Mouse (Mus musculus) kidney, postnatal 25 days (tissue): ENCODE measurements at regions not wholly inside any gene's neighbourhood (a gene's known extent, or its start where the extent isn't known, plus 50 kb on each side); places are given as distances from the start of the nearest gene placed in this dataset.

Experiments used
- DNase-seq, 2 experiments: peaks; one replicate each; pipeline ENCODE4 v3.0.0; 2021; ENCODE audit warnings: mixed read lengths in 2 of 2

DNA sequence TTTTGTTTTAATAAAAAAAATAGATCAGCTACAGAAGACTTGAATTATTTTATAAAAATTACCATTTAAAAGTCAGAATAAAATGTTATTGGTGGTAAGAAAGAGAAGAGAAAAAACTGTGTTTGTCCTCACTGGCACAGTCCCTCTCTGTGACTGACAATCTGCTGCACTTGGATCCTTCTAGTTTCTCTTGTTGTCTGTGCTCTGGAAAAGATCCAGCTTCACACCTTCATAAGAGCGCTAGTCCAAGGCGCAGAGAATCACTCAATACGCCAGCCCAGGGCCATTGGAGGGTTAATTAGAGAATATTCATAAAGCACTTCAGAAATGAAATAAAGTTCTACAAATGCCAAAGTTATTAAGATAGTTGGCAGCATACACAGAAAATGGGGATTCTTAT, 153.8 kb downstream of the Lmbrd1 start:
- DNase-seq, result no peak

DNA sequence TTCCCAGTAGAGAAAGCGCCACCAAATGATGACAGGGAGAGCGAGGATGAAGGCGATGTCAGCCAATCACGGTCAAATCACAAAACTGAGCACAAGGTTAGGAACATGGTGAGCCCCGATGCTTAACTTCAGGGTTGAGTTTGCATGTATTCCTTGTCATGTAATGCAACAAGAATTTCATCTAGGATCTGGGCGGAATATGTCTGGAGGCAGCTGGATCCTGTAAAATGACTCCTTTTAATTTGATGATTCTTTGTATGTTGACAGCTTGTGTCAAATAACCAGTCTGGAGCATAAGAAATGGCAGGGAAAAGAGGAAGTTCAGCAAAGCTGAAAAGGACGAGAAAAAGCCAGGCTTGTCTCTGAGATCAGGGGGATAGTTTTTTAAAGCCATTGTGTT, 188.4 kb downstream of the Lmbrd1 start:
- DNase-seq, result no peak

DNA sequence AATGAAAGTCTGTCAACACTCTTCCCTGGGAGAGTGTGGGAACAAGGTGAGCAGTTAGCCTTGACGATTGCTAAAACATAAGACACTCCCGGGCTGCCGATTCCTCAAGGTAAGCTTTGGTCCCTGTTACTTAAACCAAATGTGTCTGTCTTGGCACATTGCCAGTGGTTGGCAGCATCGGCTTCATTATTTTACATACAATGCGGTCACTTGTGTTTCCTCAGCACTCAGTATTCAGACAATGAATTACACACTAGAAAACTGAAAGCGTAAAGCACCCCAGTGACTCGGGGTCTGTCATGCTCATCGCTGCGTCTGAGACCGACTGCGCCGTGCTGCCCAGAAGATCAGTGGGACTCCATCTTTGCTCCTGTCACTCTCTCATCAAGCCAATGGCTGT, 191.3 kb downstream of the Lmbrd1 start:
- no peak for DNase-seq

DNA sequence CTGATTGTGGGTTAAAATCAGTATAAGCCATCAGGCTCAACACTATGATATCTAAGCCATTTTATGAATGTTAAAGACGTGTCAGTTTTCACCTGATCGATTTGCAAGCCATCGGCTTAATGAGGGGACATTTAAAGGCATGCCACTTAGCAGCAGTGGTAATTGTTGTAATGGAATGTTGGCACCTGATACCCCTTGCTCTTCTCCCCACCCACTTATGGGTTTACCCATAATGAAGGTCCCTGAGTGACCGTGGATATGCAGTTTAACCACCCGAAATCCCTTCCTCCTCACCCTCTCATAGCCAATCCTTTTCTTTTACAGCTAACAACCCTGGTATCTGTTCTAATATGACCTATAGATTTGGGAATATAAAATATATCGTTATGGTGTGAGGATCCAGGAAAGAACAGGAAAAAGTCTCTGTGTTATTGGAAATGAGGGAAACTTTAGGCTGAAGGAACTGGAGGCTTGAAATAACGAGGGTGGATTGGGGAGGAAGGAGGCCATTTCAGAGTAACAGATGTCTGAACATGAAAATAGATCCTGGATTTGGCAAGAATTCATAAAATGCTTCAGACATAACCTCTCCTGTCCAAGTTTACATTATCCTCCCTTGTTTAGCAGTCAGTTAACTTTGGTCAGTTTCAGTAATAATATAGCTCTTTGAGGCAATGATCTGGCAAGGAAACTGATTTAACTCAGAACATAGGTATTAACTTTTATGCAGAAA, 192.4 kb downstream of the Lmbrd1 start:
- no peak for DNase-seq

DNA sequence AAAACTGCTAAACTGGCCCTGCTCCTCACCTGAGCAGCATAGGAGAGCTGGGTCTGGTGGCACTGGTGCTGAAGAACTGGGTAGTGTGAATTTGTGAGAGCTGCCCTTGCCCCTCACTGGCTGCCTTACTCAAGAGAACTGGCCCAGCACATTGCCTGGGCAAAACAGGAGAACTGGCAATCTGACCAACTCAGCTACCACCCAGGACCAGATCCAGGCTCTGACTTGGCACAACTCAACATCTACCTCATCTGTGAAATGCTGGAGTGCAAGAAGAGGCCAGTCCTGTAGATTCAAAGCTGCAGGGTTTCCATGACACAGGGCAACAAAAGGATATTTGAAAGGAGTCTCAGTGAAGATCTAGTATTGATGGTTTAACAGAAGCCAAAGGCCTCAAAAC, 198.6 kb downstream of the Lmbrd1 start:
- no peak for DNase-seq

DNA sequence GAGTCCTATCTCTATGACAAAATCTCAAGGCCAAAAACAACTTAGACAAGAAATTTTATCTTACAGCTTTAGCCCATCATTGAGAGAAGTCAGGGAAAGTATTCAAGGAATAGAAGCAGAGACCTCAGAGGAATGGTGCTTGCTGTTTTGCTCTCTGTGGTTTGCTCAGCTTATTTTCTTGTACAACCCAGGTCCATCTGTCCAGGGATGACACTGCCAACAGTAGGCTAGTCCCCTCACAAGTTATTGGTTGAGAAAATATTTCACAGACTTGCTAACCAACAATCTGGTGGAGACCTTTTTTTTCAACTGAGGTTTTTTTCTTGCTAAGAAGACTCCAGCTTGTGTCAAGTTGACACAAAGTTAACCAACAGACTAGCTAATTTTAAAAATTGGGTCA, 205.2 kb downstream of the Lmbrd1 start:
- DNase-seq, result no peak

DNA sequence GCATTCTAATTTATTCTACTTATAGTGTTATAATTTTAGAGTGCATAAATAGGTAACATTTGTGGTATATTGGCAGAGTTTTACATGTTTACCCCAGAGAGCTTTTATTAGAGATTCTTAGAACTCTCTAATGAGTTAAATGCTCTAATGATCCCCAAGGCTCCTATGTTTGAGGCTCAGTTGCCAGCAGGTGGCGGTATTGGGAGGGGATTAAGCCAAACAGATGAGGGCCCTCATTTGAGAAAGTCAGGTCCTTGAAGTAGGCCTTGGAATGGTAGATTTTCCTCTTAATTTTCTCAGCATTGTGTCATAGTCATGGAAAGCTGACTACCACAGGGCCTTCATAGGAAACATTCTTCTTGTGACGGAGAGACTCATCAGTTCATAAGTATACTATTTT, 222.8 kb downstream of the Lmbrd1 start:
- peak; percentile 57 to 70 for DNase-seq

DNA sequence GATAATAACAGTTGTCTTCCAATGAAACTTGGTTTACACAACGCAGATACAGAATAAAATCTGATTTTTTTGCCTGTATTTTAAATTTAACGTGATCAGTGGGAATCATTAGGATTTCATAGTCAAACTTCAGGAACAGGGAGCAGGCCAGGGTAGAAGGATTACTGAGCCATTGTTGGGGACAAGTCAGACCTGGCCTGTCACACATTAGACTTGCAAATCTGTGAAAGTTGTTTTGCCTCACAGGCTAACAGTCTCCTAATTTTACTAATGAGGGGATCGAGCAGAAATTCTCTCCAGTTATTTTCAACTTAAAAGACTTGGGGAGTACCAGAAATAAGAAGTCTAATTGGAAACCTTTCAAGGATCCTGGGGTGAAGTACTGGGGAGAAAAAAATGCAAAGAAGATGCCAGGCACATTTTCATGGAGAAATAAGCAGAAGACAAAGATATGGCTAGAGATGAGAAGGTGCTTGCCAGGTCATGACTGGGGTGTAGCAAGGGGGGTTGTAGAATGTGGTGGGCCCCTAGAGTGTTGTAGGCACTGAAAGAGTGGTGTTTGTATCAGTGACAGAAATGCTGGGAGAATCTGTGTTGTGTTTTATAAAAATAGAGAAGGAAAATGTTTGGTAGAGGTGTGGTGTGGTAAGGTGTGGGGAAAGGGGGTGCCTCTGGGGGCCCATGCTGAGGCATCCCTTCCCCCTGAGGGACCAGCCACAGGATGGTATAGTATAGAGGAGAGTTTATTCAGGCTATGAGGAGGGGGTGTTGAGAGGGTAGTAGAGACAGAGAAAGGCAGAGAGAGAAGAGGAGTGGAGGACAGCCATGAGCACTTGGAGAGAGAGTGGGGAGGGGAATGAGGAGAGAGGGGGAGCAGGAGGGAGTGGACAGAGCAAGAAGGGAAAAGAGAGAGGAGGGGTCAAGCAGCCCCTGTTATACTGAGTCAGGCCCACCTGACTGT, 260.2 kb downstream of the Lmbrd1 start:
- DNase-seq, result no peak

DNA sequence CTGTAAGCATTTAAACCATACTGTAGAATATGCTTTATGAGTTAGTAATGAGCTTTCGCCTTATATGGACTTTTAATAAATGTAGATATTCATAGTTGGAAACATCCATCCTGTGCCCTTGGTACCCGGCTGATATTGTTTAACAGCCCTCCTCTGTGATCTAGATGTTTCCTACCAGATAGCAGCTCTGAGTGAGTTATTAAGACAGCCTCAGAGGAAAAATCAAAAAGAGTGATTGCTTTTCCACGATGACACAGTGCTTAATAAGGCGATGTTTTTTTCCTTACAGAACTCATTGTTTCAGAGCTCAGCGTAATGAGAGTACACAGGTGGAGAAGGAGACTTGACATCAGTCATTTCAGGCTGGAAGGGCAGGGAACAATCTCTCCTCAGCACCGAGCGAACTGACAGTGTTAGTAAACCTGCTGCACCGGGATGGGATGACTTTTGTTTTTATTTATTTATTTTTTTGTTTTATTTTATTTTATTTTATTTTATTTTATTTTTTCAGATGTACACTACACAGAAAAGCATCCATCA, 264.4 kb downstream of the Lmbrd1 start:
- no peak for DNase-seq

DNA sequence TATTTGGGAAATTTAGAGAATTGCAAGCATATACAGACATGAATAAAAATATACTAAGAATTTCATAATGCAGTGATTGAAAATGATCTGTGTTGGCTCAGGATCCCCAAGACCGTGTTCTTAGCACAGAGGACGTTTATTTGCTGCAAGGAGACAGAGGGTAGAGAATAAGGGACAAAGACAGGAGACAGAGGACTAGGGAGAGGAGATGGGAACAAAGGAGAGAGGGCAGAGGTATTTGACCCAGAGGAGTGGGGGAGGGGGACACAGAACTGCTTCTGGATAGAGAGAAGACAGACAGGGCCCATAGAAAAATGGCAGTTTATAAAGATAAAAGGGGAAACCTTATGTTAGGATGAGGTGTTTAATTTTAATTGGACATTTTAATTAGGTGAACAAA, 265.0 kb downstream of the Lmbrd1 start:
- no peak for DNase-seq

DNA sequence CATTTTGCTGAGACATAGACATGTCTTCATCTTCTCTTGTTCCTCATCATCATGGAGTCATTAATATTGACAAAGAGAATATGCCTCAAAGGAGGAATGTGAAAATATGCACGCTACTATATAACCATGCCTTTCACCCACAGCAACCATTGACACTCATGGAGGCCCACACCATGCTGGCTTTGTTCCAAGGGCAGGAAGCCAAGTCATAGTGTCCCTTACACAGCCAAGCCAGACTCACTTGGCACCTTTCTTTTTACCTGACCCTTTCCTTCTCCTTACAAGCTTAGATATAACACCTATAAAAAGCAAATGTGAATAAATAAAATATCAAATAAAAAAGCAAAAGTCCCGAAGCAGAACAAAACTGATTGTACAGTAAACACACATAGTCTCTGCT, 294.3 kb downstream of the Lmbrd1 start:
- DNase-seq, result no peak

DNA sequence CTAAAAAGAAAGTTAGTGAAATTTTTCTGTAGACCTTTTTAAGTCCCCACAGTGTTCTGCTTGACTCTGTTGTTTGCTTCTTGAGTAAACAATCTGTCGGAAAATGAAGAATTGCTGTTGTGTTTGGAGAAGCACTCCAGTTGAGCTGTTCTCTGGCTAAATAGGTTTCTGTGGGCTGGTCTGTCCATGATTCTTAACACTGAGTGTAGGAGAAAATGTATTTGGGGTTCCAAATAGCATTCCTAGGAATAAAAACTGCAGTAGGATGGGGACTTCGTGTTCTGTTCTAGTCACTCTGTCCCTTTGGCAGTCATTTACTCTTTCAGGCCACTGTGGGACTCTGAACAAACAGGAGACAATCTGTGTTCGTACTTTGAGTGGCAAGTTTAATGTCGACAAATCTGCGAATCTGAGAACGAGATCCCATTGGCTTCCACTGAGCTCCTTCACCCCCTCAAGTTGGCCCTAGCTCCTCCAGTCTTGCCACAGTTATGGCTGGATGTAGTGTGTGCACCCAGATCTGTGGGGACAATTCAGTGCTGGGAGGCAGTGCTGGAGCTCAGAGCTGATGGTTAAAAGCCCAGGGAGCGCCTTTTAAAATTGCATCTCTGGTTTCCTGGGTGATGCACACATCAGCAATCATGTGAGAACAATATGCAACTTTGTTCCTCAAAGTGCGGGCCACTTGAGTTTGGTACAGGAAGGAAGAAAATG, 330.2 kb downstream of the Lmbrd1 start:
- DNase-seq, result no peak

DNA sequence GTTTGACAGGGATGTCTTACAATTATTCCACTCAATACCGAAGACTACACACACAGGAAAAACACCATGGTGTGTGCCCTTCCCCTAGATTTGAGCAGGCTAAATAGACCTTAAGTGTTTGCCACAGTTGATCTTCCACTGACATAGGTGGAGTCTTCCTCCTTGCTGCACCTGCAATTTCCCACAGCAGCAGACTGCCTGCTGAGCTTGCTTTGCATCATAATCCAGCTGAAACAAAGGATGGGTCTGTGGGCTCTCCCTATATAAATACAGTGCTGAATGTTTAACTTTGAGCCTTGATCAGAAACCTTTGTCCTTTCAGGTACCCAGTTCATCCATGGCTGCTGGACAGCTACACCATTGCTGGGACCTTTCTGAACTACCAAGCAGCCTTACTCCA, 334.3 kb downstream of the Lmbrd1 start:
- no peak for DNase-seq
